12 mouse cellular contexts compared by ENCODE assay signal in genomic region chr1:193751819-193752251, GRCm38 (mm10).
A peak's percentile ranks its signal among the peaks of the same experiment; 100 is the strongest.
DNase-seq lines count a peak whose midpoint lies in the region; ATAC-seq lines count a peak whose summit lies in the region.
"Had no signal": no experiment of that assay in that cellular context is flagged by ENCODE, and none has a peak within 500 bp of the region (broad histone marks: within the 10 kb centered on the region; RNA-seq: fewer than 3 reads in every experiment).

No protein-coding gene starts in this region.

- WGBS in forebrain, embryonic 15.5 days: 29% methylated on average over 4 of the region's 4 CpGs
- WGBS in forebrain, embryonic 11.5 days: 59% methylated on average over 4 of the region's 4 CpGs
- WGBS in midbrain, embryonic 12.5 days: 36% methylated on average over 4 of the region's 4 CpGs
- WGBS in midbrain, embryonic 11.5 days: 47% methylated on average over 4 of the region's 4 CpGs
- 25% methylated on average over 4 of the region's 4 CpGs for WGBS in embryonic facial prominence, embryonic 15.5 days

- H3K27me3 ChIP-seq in forebrain, embryonic 15.5 days: no peaks in the 10 kb centered on the region
- no peaks in the 10 kb centered on the region for H3K27me3 ChIP-seq in forebrain, embryonic 11.5 days (ENCODE audit: control insufficient read depth, insufficient read depth, low read length)
- no peaks in the 10 kb centered on the region for H3K27me3 ChIP-seq in midbrain, embryonic 12.5 days
- H3K27me3 ChIP-seq in midbrain, embryonic 11.5 days (ENCODE audit: control insufficient read depth, insufficient read depth, low read length): no peaks in the 10 kb centered on the region
- H3K27me3 ChIP-seq in embryonic facial prominence, embryonic 15.5 days: no peaks in the 10 kb centered on the region
- H3K27me3 ChIP-seq: liver, embryonic 15.5 days; neural tube, embryonic 13.5 days had no signal

- DNase-seq in forebrain, embryonic 11.5 days (ENCODE audit: low spot score): no peak
- no peak for DNase-seq in midbrain, embryonic 11.5 days (ENCODE audit: low spot score, missing footprints)
- peak; percentile 42 to 50 for DNase-seq in right cerebral cortex, postnatal 36 days (ENCODE audit: low spot score in 2 of 2)
- no peak for DNase-seq in heart, adult 8-10 months (ENCODE audit: low spot score)
- DNase-seq in adrenal gland, adult 2 months: no peak

- no peak overlapping the region for H3K27ac ChIP-seq in forebrain, embryonic 15.5 days (replicated peaks)
- no peak overlapping the region for H3K27ac ChIP-seq in forebrain, embryonic 11.5 days (ENCODE audit: low read depth, low read length)
- no peak overlapping the region for H3K27ac ChIP-seq in midbrain, embryonic 12.5 days (replicated peaks)
- H3K27ac ChIP-seq in midbrain, embryonic 11.5 days (ENCODE audit: low read depth, low read length): no peak overlapping the region
- no peak overlapping the region for H3K27ac ChIP-seq in embryonic facial prominence, embryonic 15.5 days (replicated peaks)
- H3K27ac ChIP-seq: liver, embryonic 15.5 days; neural tube, embryonic 13.5 days had no signal

- H3K4me1 ChIP-seq in forebrain, embryonic 15.5 days: peaks cover 12% of the 10 kb centered on the region; the same call in 1 of the 2 replicates
- no peaks in the 10 kb centered on the region for H3K4me1 ChIP-seq in forebrain, embryonic 11.5 days (replicated peaks; ENCODE audit: control insufficient read depth, insufficient read depth, low read length)
- peaks cover 5% of the 10 kb centered on the region; the same call in 1 of the 2 replicates for H3K4me1 ChIP-seq in midbrain, embryonic 12.5 days
- H3K4me1 ChIP-seq in midbrain, embryonic 11.5 days (ENCODE audit: control insufficient read depth, insufficient read depth, low read length): no peaks in the 10 kb centered on the region
- H3K4me1 ChIP-seq in embryonic facial prominence, embryonic 15.5 days: 0 out of 2 replicates have a peak, but pooled peaks cover 6% of the 10 kb centered on the region
- H3K4me1 ChIP-seq: liver, embryonic 15.5 days had no signal

- no peak overlapping the region for H3K4me3 ChIP-seq in forebrain, embryonic 15.5 days
- no peak overlapping the region for H3K4me3 ChIP-seq in forebrain, embryonic 11.5 days (ENCODE audit: low read depth, low read length)
- H3K4me3 ChIP-seq in midbrain, embryonic 12.5 days: no peak overlapping the region
- no peak overlapping the region for H3K4me3 ChIP-seq in midbrain, embryonic 11.5 days (ENCODE audit: low read depth, low read length)
- H3K4me3 ChIP-seq in embryonic facial prominence, embryonic 15.5 days (replicated peaks): no peak overlapping the region
- H3K4me3 ChIP-seq: liver, embryonic 15.5 days; neural tube, embryonic 13.5 days had no signal

- H3K9me3 ChIP-seq in forebrain, embryonic 15.5 days: no peaks in the 10 kb centered on the region
- H3K9me3 ChIP-seq in forebrain, embryonic 11.5 days (ENCODE audit: control insufficient read depth, low read length): no peaks in the 10 kb centered on the region
- H3K9me3 ChIP-seq in midbrain, embryonic 12.5 days: no peaks in the 10 kb centered on the region
- H3K9me3 ChIP-seq in midbrain, embryonic 11.5 days (ENCODE audit: control insufficient read depth, low read length): no peaks in the 10 kb centered on the region
- no peaks in the 10 kb centered on the region for H3K9me3 ChIP-seq in embryonic facial prominence, embryonic 15.5 days (replicated peaks)
- H3K9me3 ChIP-seq: liver, embryonic 15.5 days; neural tube, embryonic 13.5 days had no signal

- 0 out of 2 replicates have a peak, but pooled peaks have one; percentile 53 for ATAC-seq in forebrain, embryonic 15.5 days (replicated peaks)
- ATAC-seq in forebrain, embryonic 11.5 days (replicated peaks; ENCODE audit: low FRiP score): no peak
- peak; percentile 27; the same call in 1 of the 2 replicates for ATAC-seq in midbrain, embryonic 12.5 days (ENCODE audit: low FRiP score, low read depth)
- ATAC-seq in midbrain, embryonic 11.5 days (ENCODE audit: low FRiP score): no peak
- ATAC-seq in embryonic facial prominence, embryonic 15.5 days (ENCODE audit: insufficient number of reproducible peaks, low FRiP score, low TSS enrichment, low read depth): peak; percentile 69
- ATAC-seq: activated CD4-positive, CD25-positive, alpha-beta regulatory T cell, adult 4 months; CD4-positive, CD25-positive, alpha-beta regulatory T cell, adult 4 months had no signal

- H3K4me2 ChIP-seq in forebrain, embryonic 15.5 days (replicated peaks): no peak overlapping the region
- H3K4me2 ChIP-seq in forebrain, embryonic 11.5 days (ENCODE audit: low read depth, low read length, severe bottlenecking): no peak overlapping the region
- no peak overlapping the region for H3K4me2 ChIP-seq in midbrain, embryonic 12.5 days (replicated peaks)
- no peak overlapping the region for H3K4me2 ChIP-seq in midbrain, embryonic 11.5 days
- H3K4me2 ChIP-seq in embryonic facial prominence, embryonic 15.5 days (replicated peaks): no peak overlapping the region
- H3K4me2 ChIP-seq: liver, embryonic 15.5 days; neural tube, embryonic 13.5 days had no signal

- no peak overlapping the region for H3K9ac ChIP-seq in forebrain, embryonic 15.5 days (replicated peaks)
- no peak overlapping the region for H3K9ac ChIP-seq in forebrain, embryonic 11.5 days (ENCODE audit: low read length)
- no peak overlapping the region for H3K9ac ChIP-seq in midbrain, embryonic 12.5 days (replicated peaks)
- H3K9ac ChIP-seq in midbrain, embryonic 11.5 days (ENCODE audit: low read length): no peak overlapping the region
- no peak overlapping the region for H3K9ac ChIP-seq in embryonic facial prominence, embryonic 15.5 days
- H3K9ac ChIP-seq: liver, embryonic 15.5 days; neural tube, embryonic 13.5 days had no signal

- no peaks in the 10 kb centered on the region for H3K36me3 ChIP-seq in forebrain, embryonic 15.5 days
- no peaks in the 10 kb centered on the region for H3K36me3 ChIP-seq in forebrain, embryonic 11.5 days (ENCODE audit: control insufficient read depth, insufficient read depth, low read length)
- H3K36me3 ChIP-seq in midbrain, embryonic 12.5 days: no peaks in the 10 kb centered on the region
- no peaks in the 10 kb centered on the region for H3K36me3 ChIP-seq in midbrain, embryonic 11.5 days (ENCODE audit: control insufficient read depth, insufficient read depth, low read length)
- no peaks in the 10 kb centered on the region for H3K36me3 ChIP-seq in embryonic facial prominence, embryonic 15.5 days
- H3K36me3 ChIP-seq: liver, embryonic 15.5 days; neural tube, embryonic 13.5 days had no signal

Comparison
In these comparisons a context has a peak if more than half of its experiments do, and no peak if none do; other contexts are left out.
1. ATAC-seq: peak in forebrain, embryonic 15.5 days (single experiment), midbrain, embryonic 12.5 days (single experiment) and embryonic facial prominence, embryonic 15.5 days (single experiment); none in forebrain, embryonic 11.5 days (single experiment) and midbrain, embryonic 11.5 days (single experiment).
2. DNase-seq: peak in right cerebral cortex, postnatal 36 days (2 of 2); none in forebrain, embryonic 11.5 days (single experiment), midbrain, embryonic 11.5 days (single experiment), heart, adult 8-10 months (single experiment) and adrenal gland, adult 2 months (single experiment).